Mouse (Mus musculus) urinary bladder, adult 18-20 months (tissue): ENCODE results near the gene Zcchc8.
A peak's percentile ranks its signal among the peaks of the same experiment; 100 is the strongest.

Experiments
- DNase-seq, 2 experiments: peaks; one replicate each; pipeline ENCODE4 v3.0.0; 2022; ENCODE audit warnings: low spot score in 2 of 2, mixed read lengths in 2 of 2

Zcchc8 gene

DNA sequence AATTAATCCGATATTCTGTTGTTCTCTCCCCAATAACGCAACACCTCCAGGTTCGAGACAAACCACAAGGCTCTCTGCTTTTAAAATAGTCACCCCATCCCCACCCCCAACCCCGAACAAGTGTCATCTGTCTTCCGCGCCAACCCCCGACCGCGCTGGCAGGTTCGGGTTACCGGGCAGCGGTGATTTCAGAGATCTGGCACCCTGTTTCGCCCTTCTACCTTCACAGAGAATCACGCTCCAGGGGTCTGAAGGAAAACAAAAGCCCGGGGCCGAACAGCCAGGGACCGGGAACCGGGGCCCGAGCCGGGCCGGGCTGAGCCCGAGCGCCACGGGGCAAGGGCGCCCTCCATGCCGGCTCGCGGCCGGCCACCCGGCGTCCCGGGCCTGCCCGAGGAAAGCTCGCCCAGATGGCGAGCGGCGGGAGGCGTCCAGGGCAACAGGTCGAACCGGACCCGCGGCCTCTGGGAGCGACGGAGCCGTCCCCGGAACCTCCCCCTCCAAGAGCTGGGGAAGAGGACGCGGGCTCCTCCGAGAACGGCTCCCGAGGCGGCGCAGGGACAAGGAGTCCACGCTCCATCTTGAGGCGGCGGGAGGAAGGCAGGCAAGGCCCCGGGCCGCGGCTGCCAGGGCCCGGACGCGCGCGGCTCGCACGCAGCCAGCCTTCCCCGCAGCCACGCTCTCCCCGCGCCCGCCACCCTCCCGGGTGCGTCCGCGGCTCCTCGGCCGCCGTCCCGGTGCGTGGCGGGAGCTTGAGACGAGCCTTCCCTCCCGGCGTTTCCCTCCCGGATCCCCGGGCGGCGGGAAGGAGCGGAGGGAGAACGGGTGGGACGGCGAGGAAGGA, 37.3 kb downstream of the Zcchc8 start:
- DNase-seq = peak; percentile 63 to 77

DNA sequence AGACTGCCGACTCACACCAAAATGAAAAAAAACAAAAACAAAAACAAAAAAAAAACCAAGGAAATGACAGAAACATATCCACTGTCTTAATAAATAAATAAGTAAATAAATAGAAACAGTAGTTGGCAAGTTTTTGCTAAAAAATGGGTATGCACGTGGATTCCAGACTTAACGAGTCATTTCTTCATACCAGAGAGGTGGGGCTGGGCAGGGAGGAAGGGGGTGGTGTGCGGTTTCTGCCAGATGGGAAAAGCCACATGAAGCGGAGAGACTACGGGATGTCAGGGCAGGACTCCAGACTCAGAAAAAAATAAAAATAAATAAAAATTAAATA, 37.9 kb downstream of the Zcchc8 start:
- no peak for DNase-seq

DNA sequence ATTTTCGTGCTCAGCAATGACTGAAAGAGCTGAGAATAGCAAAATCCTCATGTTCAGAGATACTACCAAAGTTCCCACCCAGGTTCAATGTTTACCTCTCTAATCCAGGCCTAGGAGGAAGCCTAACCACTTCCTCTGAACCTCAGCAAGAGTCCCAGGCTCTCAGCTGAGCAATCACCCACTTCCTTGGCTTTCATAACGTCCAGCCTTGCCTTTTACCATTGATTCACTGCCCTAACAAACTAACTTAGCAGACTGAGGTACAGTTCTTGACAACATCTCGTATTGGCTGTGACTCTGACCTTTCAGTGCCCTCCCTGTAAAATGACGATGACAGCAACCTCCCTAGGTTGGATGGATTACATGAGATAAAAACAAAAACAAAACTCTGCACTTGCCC, 38.5 kb downstream of the Zcchc8 start:
- DNase-seq = no peak

DNA sequence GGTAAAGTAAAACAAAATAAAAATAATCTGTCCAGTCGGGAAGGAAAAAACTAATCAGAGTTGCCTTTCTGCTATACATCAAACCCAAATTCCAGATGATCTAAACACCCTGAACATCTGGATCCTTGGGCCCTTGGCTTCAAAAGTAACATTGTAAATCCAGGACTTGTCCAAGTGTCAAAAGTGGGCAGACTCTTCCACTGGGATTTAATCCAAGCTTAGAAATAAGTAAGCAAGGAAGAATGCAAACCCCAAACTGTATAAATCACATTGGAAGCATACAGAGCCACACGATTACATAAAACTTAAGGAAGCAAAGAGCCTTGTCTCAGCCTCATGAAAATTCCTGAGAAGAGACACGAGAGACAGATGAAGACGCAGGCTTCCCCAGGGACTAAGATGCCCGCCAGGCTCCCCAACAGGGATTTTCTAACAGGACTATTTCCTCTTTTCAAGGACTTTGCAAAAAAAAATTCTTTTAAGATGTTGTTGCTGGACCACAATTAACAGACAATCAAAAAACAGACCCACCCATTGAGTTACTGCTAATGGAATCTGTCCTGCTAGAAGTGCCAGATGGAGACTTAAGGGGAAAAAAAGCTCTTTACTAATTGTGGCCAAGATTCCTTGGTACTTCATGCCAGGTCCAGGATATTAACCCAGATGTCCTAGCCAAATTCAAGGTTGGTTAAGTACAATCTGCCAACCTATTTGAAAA, 41.2 kb downstream of the Zcchc8 start:
- DNase-seq = no peak

DNA sequence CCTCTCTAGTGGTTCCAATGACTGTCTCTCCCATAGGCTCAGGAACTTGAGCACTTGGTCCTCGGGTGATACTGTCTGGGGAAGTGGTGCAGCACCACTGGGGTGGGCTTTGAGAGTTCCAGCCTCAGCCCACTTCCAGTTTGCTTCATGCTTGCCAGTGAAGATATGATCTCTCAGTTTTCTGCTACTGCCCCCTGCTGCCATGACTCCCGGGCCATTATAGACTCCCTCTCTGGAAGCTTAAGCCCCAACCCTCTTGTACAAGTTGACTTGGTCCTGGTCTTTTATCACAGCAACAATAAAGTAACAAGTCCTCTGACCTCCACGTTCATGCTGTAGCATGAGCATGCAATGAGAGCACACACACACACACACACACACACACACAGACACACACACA, 41.8 kb downstream of the Zcchc8 start:
- DNase-seq = no peak

DNA sequence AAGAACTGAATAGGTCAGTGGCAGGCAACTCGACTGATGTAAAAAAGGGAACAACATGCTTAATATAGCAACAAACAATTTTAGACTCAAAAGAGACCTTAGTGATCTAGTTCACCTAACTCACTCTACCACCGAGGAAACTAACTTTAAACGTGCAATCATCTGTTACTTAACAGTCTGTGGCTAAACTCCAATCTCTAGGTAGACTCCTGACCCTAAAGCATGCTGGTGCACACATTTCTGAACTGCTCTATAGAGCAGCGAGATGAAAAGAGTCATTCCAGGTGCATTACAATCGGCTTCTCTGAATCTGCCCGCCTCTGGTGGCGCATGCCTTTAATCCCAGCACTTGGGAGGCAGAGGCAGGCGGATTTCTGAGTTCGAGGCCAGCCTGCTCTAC, 45.2 kb downstream of the Zcchc8 start:
- no peak for DNase-seq

DNA sequence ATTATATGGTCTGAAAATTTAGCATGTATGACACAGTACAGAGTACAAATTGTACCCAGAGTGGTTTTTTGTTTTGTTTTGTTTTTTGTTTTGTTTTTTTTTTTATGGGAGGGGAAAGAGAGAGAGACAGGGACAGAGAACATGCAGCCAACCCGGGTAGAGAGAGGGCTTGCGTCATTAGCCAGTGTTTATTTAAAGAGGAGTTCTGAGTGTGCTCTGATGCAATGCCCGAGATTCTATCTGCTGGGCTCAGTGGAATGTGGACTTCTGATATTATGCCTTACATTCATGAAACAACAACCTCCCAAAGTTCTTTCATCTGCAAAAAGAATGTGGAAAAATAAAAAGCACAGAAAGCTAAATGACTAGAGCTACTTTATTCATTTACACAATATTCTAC, 45.7 kb downstream of the Zcchc8 start:
- no peak for DNase-seq

DNA sequence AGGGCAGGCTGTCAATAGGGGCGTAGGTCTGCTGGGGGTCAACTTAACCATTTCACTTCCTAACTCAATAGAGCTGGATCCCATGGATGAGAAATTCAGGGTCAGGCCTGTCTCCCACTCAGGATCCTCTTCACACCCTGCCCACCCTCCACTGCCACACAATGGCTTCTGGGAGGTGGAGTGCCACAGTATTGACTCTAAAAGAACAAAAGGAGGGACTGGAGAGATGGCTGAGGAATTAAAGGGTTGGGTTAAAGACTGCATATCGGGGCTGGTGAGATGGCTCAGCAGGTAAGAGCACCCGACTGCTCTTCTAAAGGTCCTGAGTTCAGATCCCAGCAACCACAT, 49.5 kb downstream of the Zcchc8 start:
- no peak for DNase-seq

DNA sequence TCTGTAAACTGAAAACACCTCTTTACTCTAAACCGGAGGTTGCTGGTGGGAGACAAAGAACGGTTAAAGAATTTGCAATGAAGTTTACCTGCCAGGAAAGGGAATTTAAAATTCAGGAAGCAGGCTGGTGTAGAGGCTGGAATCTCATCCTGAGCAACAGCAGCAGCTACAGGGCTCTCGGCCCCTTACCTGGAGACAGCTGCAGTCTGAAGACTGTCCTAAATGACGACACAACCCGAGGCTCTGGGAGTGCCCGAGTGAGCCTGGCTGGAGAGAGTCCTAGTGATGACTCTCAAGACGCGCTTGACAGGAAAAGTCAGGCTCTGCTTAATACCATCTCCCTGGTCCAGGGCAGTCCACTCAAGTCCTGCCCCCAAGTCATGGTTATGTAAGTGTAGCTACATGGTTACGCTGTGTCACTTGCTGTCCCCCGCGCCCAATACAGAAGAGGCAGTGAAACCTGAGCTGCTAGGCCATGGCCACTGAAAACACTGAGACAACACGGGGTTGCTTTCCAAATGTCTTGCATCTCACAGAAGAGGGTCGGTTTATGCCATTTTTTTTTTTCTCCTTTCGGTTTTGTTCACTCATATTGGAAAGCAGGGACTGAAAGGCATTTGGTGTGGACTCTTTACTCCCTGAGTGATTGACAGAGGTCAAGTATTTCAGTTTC, 50.0 kb downstream of the Zcchc8 start:
- no peak for DNase-seq

DNA sequence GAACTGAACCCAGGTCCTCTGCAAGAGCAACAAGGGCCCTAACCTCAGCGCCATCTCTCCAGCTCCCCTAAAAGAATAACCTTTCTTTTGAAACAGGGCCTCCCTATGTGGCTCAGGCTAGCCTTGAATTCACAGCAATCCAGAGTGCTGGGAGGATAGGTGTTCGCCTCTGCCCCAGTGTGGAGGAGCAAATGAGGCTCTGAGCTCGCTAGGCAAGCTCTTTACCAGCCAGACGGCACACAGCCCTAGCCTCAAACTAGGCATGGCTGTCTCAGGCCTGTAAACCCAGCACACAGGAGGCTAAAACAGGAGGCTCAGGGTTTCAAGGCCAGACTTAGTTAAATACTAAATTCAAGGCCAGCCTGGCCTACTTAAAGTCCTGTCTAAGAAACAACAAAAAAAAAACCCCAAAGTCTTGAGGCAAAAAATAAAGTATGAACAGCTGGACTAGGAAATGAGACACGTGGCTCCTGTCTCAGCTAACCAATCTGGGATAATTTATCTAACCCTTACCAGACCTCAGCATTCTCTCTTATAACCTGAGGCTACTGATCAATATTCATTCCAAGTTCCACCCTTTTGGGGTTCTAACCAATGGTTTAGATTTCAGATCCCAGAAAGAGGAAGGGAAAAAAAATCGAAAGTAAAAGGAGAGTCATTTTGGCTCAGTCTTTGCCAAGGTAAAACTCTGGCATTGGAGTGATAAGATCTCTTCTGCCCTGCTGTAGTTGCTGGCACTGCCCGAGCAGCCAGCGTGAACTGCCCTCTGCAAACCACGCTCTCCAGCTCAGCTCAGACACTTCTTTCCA, 50.7 kb downstream of the Zcchc8 start:
- DNase-seq = no peak

DNA sequence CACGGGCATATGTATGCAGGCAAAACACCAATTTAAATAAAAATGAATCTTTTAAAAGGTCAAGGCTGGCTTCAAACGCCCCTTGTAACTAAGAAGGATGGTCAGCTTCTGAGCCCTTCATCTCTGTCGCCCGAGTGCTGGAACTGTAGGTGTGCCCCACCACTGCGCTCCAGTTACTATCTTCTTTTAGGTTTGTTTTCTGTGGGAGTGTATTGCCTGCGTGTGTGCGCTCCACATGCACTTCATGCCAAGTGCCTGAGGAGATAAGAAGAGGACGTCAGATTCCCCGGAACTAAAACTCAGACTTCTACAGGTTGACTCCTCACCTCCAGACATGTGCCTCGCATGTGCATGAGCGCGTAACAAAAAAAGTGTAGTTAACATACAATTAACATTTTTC, 53.0 kb downstream of the Zcchc8 start:
- DNase-seq = no peak

DNA sequence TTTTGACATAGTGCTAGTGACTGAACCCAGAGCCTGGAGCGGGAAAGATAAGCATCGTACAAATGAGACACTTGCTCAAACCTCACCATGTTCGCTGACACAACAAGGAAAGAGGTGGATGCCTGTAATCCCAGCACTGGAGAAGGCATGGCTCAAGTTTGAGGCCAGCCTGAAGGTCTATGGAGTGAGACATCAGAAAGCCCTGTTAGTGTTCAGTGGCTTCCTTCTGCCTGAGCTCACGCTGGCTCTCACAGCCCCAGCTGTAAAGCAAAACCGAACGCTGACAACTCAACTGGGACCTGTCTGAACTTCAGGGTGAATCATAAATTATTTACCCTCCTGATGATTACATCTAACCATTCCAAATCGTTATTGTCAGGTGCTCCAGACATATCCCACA, 54.9 kb downstream of the Zcchc8 start:
- no peak for DNase-seq

DNA sequence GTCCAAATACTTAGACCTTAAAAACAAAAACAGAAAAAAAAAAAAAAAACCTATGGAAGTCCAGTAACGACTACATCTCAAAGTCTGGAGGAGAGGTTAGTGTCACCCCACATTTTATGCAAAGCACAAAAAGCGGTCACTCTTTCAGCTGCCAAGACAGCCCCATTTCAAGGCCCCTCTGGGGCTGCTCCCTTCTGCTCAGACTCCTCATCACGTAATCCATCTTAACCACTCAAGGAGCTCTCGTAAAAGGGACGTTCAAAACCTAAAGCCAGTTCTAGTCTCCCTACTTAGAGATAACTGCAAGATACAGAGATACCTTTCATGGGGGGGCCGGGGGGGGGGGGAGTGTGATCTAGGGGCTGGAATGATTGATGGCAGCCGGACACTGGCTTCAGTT, 56.6 kb downstream of the Zcchc8 start:
- DNase-seq = no peak

DNA sequence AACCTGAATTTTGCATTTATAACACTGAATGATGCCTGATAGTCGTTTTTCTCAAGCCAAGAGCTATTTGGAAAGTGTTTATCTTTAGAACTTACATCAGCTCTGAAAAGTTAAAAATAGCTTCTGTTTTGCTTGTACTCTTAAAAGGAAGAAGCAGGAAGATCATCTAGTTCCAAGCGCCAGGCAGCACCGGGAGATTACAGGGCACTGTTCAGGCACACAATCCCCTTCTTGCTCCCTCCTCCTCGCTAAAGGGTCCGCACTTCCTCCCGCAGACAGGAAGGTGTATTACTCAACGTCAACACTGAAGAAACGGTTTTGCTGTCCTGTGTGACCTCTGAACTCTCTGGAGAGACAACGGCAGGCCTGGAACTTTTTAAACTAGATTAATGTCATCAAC, 58.8 kb downstream of the Zcchc8 start:
- DNase-seq = no peak

DNA sequence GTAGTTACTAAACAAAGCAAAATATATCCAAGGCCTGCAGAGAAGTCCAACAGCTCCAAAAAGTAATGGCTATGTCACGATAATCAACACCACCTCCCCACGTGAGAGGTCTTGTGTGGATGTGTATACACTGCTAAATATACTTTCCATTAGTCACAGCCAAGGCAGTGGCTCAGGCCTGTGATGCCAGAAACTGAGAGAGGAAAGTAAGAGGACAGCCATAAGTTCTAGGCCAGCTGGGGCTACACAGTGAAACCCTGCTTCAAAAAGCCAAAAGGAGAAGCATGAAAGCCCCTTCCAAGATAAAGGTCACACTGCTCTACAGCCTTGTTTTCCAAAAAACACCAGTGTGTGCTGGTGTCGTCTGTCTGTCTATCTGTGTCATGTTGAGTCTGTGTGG, 59.3 kb downstream of the Zcchc8 start:
- no peak for DNase-seq

DNA sequence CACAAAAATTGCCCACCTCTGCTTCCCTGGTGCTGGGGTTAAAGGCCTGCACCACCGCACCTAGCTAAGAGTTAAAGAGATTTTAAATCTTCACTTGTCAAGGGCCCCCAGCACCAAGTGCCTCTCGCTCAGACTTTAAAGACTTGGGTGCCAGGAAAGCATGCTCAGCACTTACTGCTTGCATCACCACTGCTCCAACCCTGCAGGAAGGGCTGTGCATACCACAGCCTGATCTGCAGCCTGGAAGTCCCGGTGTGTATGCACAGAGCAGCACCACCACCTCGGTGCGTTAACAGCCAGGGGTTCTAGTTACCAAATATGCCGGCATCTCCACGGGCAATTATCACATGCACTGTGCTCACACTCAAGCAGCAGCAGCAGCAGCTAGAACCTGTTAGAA, 63.2 kb downstream of the Zcchc8 start:
- no peak for DNase-seq

DNA sequence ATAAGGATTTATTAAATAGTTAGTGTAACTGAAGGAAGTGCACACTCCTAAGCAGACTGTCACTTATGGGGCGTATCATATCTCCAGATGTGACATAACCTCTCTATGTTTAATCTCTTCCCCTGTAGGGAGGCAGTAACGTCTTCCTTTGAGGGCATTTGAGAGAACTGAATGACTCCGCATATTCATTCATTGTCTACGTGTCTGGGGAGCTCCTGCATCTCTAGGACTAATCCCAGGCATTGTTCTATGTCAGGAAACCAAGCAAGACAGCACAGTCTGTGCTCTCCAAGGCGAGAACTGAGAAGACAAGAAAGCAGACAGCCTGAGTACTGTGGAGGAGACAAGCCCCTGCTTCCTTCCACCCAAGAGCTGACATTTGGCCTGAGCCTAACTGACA, 66.0 kb downstream of the Zcchc8 start:
- no peak for DNase-seq

DNA sequence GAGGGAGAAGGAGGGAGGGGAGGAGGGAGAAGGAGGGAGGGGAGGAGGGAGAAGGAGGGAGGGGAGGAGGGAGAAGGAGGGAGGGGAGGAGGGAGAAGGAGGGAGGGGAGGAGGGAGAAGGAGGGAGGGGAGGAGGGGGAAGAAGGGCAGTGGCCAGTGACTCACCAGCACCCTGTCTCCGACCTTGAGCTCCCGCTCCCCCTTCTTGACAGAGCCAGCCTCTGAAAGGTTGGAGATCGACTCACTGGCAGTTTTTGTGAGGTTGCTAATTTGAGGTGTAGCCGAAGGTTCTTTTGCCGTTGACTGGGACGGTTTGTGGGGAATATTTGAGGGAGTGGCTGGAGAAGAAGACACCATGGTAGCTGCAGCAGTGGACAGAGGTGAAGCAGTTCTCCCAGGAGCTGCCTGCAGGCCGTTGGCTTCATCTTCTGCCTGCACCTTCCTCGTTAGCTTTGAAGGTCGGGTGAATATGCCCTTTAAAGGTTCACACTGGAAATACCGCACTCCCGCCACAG, 67.6 kb downstream of the Zcchc8 start:
- no peak for DNase-seq

DNA sequence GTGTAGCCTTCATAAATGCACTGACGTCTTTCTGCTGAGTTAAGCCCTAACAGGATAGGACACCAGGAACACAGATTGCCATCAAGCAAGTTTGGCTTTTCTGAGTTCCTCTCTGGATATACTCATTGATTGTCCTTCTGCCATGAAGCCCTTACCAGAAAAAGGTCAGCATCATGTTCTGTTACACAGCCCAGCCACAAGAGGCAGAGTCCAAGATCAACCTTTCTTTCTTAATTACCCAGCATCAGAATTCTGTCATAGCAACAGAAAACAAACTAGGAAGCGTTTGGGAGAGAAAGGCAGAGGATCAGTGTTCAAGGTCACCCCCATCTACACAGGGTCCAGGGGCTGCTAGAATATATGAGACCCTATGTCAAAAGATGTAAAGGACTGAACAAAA, 70.1 kb downstream of the Zcchc8 start:
- no peak for DNase-seq
